Mouse (Mus musculus): ENCODE data around the gene Kansl3.

Kansl3 gene

GRCm38 (mm10) chr1:36368969-36369645, at the start of gene Kansl3:
TSS of gene Kansl3 (minus strand) at chr1:36369181.
- peak; percentile 85 to 88 for DNase-seq (ENCODE audit: low spot score in 2 of 2)

- no peak for DNase-seq (ENCODE audit: low spot score in 2 of 2)
These were observed 35.5 kb upstream of the Kansl3 start for GRCm38 (mm10) chr1:36404531-36404930.

GRCm38 (mm10) chr1:36401509-36401908, 32.5 kb upstream of the Kansl3 start:
- no peak for DNase-seq (ENCODE audit: low spot score in 2 of 2)

GRCm38 (mm10) chr1:36397041-36397440, 28.1 kb upstream of the Kansl3 start:
- no peak for DNase-seq (ENCODE audit: low spot score in 2 of 2)

GRCm38 (mm10) chr1:36379582-36379981, 10.6 kb upstream of the Kansl3 start:
- DNase-seq (ENCODE audit: low spot score in 2 of 2): no peak

GRCm38 (mm10) chr1:36378880-36379279, 9.9 kb upstream of the Kansl3 start:
- no peak for DNase-seq (ENCODE audit: low spot score in 2 of 2)

GRCm38 (mm10) chr1:36371934-36372845, 3.2 kb upstream of the Kansl3 start, which contains the start of gene Fer1l5:
TSS of gene Fer1l5 (plus strand) at chr1:36372291.
- DNase-seq (ENCODE audit: low spot score in 2 of 2): no peak

GRCm38 (mm10) chr1:36370918-36371317, 1.9 kb upstream of the Kansl3 start:
- peak in 1 of 2 experiments; percentile 30 for DNase-seq (ENCODE audit: low spot score in 2 of 2)

GRCm38 (mm10) chr1:36368112-36368968, 641 bp downstream of the Kansl3 start:
- peak in 1 of 2 experiments; percentile 64 for DNase-seq (ENCODE audit: low spot score in 2 of 2)

- DNase-seq (ENCODE audit: low spot score in 2 of 2): no peak
These were observed 1.3 kb downstream of the Kansl3 start for GRCm38 (mm10) chr1:36367698-36368097.

GRCm38 (mm10) chr1:36356955-36357695, 11.9 kb downstream of the Kansl3 start:
- DNase-seq (ENCODE audit: low spot score in 2 of 2): no peak

GRCm38 (mm10) chr1:36352351-36352750, 16.6 kb downstream of the Kansl3 start:
- DNase-seq (ENCODE audit: low spot score in 2 of 2): no peak

GRCm38 (mm10) chr1:36342547-36342946, 26.4 kb downstream of the Kansl3 start:
- DNase-seq (ENCODE audit: low spot score in 2 of 2): no peak

GRCm38 (mm10) chr1:36332955-36333887, 35.8 kb downstream of the Kansl3 start:
- DNase-seq (ENCODE audit: low spot score in 2 of 2): no peak

- DNase-seq (ENCODE audit: low spot score in 2 of 2): no peak
These were observed 37.2 kb downstream of the Kansl3 start for GRCm38 (mm10) chr1:36331743-36332142.

- no peak for DNase-seq (ENCODE audit: low spot score in 2 of 2)
These were observed 42.2 kb downstream of the Kansl3 start for GRCm38 (mm10) chr1:36326815-36327214.

GRCm38 (mm10) chr1:36325900-36326321, 43.1 kb downstream of the Kansl3 start:
- no peak for DNase-seq (ENCODE audit: low spot score in 2 of 2)

GRCm38 (mm10) chr1:36323746-36324448, 45.1 kb downstream of the Kansl3 start:
- peak in 1 of 2 experiments; percentile 52 for DNase-seq (ENCODE audit: low spot score in 2 of 2)

- no peak for DNase-seq (ENCODE audit: low spot score in 2 of 2)
These were observed 45.9 kb downstream of the Kansl3 start for GRCm38 (mm10) chr1:36323076-36323475.
